Comparison of ENCODE assay signal across 22 mouse cellular contexts in the genomic region with DNA sequence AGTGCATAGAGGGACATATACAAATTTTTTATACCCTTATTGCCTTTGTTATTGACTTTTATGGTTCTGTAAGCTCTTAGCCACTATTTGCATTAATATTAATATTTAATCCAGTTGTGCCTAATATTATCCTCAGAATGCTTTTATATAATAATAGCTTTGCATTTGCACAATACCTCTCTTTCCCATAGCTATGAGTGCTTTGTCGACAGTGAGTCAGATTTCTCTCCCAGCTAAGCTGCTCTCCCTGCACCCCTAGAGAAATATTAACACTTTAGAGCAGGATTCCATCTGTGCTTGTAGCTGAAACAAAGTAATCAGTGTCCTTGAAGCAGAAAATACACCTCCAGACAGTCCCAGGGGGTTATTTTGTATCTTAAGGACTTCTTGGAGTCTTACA.
DNase-seq lines count a peak whose midpoint lies in the region; ATAC-seq and TF ChIP-seq lines count a peak whose summit lies in the region.
"Had no signal": no experiment of that assay in that cellular context is flagged by ENCODE, and none has a peak within 500 bp of the region (broad histone marks: within the 10 kb centered on the region; RNA-seq: fewer than 3 reads in every experiment).

No protein-coding gene starts in this region.

- in situ Hi-C loops in Patski (cut with MboI; ENCODE audit: low pct_unique_long_range_greater_than_20kb): loop anchor here (10.0 to 25.0 kb wide), 2 partner anchors 144 to 717 kb away; no protein-coding TSS in a partner anchor

- POLR2A ChIA-PET in Patski (lab: Charles Lee): interaction anchor here (1.5 kb wide), 1 partner anchor 13 kb away, joined by 4 read pairs; no protein-coding TSS in a partner anchor

- H3K4me2 ChIP-seq in lung, embryonic 16.5 days (ENCODE audit: low read depth, low read length): no peak overlapping the region
- H3K4me2 ChIP-seq: embryonic facial prominence, embryonic 13.5 days; embryonic facial prominence, embryonic 15.5 days; forebrain, embryonic 13.5 days; forebrain, embryonic 15.5 days had no signal

- WGBS in lung, embryonic 16.5 days: 33% methylated on average over 1 of the region's 1 CpGs

- H3K9ac ChIP-seq in lung, embryonic 16.5 days (ENCODE audit: low read length): no peak overlapping the region
- H3K9ac ChIP-seq: embryonic facial prominence, embryonic 13.5 days; embryonic facial prominence, embryonic 15.5 days; forebrain, embryonic 13.5 days; forebrain, embryonic 15.5 days; forebrain, postnatal 0 days had no signal

- H3K36me3 ChIP-seq in lung, embryonic 16.5 days (ENCODE audit: control insufficient read depth, insufficient read depth, low read length): no peaks in the 10 kb centered on the region
- H3K36me3 ChIP-seq: embryonic facial prominence, embryonic 13.5 days; embryonic facial prominence, embryonic 15.5 days; forebrain, embryonic 15.5 days had no signal

- H3K4me3 ChIP-seq in lung, embryonic 16.5 days (ENCODE audit: low read length): no peak overlapping the region
- H3K4me3 ChIP-seq: embryonic facial prominence, embryonic 13.5 days; embryonic facial prominence, embryonic 15.5 days; erythroblast, embryonic 14.5 days; forebrain, embryonic 13.5 days; forebrain, embryonic 15.5 days had no signal

- no peak for ATAC-seq in lung, embryonic 16.5 days (ENCODE audit: low read depth)
- ATAC-seq in Patski: peak; percentile 86
- ATAC-seq: activated CD4-positive, CD25-positive, alpha-beta regulatory T cell, adult 4 months; forebrain, embryonic 13.5 days; forebrain, embryonic 15.5 days; forebrain, postnatal 0 days had no signal

- H3K27ac ChIP-seq in lung, embryonic 16.5 days (ENCODE audit: low read length): peak overlapping the region; percentile 30; the same call in 1 of the 2 replicates
- H3K27ac ChIP-seq: embryonic facial prominence, embryonic 13.5 days; embryonic facial prominence, embryonic 15.5 days; forebrain, embryonic 13.5 days; forebrain, embryonic 15.5 days had no signal

- no peak for DNase-seq in lung, adult 18-20 months
- no peak for DNase-seq in Patski (ENCODE audit: low read depth, low spot score)
- DNase-seq in brain, adult 2 months (ENCODE audit: low read depth, low spot score): peak; percentile 27
- DNase-seq in gastrocnemius, postnatal 25 days: no peak
- DNase-seq: adrenal gland, adult 8-10 months; adrenal gland, postnatal 14 days; adrenal gland, postnatal 36 days; cerebellum, adult 11 months; cerebellum, adult 18-20 months; cerebellum, adult 8-10 months; cerebellum, adult 9-11 months; cerebellum, postnatal 14 days; cerebellum, postnatal 36 days; embryo, embryonic 11 days; forebrain, postnatal 0 days had no signal

- TF ChIP-seq CTCF in Patski (IDR thresholded peaks at IDR 0.05): no peak

- H3K9me3 ChIP-seq in lung, embryonic 16.5 days (ENCODE audit: control insufficient read depth, low read length): no peaks in the 10 kb centered on the region
- H3K9me3 ChIP-seq: embryonic facial prominence, embryonic 13.5 days; embryonic facial prominence, embryonic 15.5 days; forebrain, embryonic 13.5 days; forebrain, embryonic 15.5 days had no signal

- H3K4me1 ChIP-seq in lung, embryonic 16.5 days (replicated peaks; ENCODE audit: control insufficient read depth, insufficient read depth, low read length): peaks cover 13% of the 10 kb centered on the region
- H3K4me1 ChIP-seq: forebrain, embryonic 15.5 days had no signal

- CTCF ChIA-PET in Patski (lab: Charles Lee): interaction anchor here (1.1 to 1.6 kb wide), 2 partner anchors 10 to 196 kb away, joined by 4 to 6 read pairs; no protein-coding TSS in a partner anchor

- no peaks in the 10 kb centered on the region for H3K27me3 ChIP-seq in lung, embryonic 16.5 days (ENCODE audit: control insufficient read depth, insufficient read depth, low read depth, low read length)
- H3K27me3 ChIP-seq in Patski: no peaks in the 10 kb centered on the region
- H3K27me3 ChIP-seq: embryonic facial prominence, embryonic 13.5 days; embryonic facial prominence, embryonic 15.5 days; forebrain, embryonic 13.5 days; forebrain, embryonic 15.5 days had no signal
